In genomic region chr6:131292991-131293788, GRCm38 (mm10) we compare ENCODE assay signal across 8 mouse cellular contexts. TPM values are rescaled to one million over a fixed set of nuclear protein-coding genes. Genes with fewer than 3 reads are reported as not detected.
DNase-seq lines count a peak whose midpoint lies in the region; ATAC-seq lines count a peak whose summit lies in the region.

TSS of gene Magohb (minus strand) at chr6:131293244.

- peak within 1 kb of the TSS; percentile 84 for H3K27ac ChIP-seq in intestine, embryonic 16.5 days (ENCODE audit: low read length)

- no peaks in the 10 kb centered on the region for H3K9me3 ChIP-seq in intestine, embryonic 16.5 days (ENCODE audit: control insufficient read depth, low read length)

- H3K4me1 ChIP-seq in intestine, embryonic 16.5 days (ENCODE audit: control insufficient read depth, insufficient read depth, low read length) = peaks cover 5% of the 10 kb centered on the region

- H3K27me3 ChIP-seq in intestine, embryonic 16.5 days (replicated peaks; ENCODE audit: control insufficient read depth, insufficient read depth, low read length) = no peaks in the 10 kb centered on the region

- peak within 1 kb of the TSS; percentile 62 for H3K9ac ChIP-seq in intestine, embryonic 16.5 days (ENCODE audit: low read depth, low read length)

- intact Hi-C loops in left cerebral cortex, postnatal 25 days (cut with DNase I) = loop anchor here (5.0 to 10.0 kb wide), 3 partner anchors 59 to 1718 kb away; partner anchors contain the start of genes Klre1 and Styk1

- H3K4me2 ChIP-seq in intestine, embryonic 16.5 days (ENCODE audit: low read depth, low read length) = peak within 1 kb of the TSS; percentile 68

- peak; percentile 94 for DNase-seq in adrenal gland, postnatal 10 days
- peak; percentile 83 for DNase-seq in embryo, embryonic 9.5 days (ENCODE audit: extremely low spot score)
- peak; percentile 83 to 85 for DNase-seq in gastrocnemius, postnatal 4 days (ENCODE audit: low spot score in 2 of 2)
- DNase-seq in left cerebral cortex, postnatal 25 days (ENCODE audit: low spot score in 2 of 2) = peak; percentile 82 to 86
- peak; percentile 90 for DNase-seq in mesoderm, embryonic 11.5 days (ENCODE audit: low read depth, low spot score)
- peak; percentile 83 for DNase-seq in right cerebral cortex, postnatal 25 days
- peak; percentile 82 to 84 for DNase-seq in urinary bladder, postnatal 36 days (ENCODE audit: low spot score in 2 of 2)

- 2% methylated on average over 51 of the region's 51 CpGs for whole genome bisulfite sequencing in intestine, embryonic 16.5 days

- peak; percentile 52 for ATAC-seq in intestine, embryonic 16.5 days

- no peaks in the 10 kb centered on the region for H3K36me3 ChIP-seq in intestine, embryonic 16.5 days (ENCODE audit: control insufficient read depth, insufficient read depth, low read length)

- peak within 1 kb of the TSS; percentile 65 for H3K4me3 ChIP-seq in intestine, embryonic 16.5 days (ENCODE audit: low read length)

RNA-seq across cellular contexts. Expression of gene Magohb, which starts in this region (rescaled TPM):
- total RNA-seq in adrenal gland, postnatal 10 days (2021) = 10 to 100 TPM; 13.5 to 16.7 TPM
- total RNA-seq in gastrocnemius, postnatal 4 days (2021) = 10 to 100 TPM; 11.9 to 12.5 TPM
- 46.1 and 48.2 TPM in 2 replicates for polyA plus RNA-seq in intestine, embryonic 16.5 days (2015; fragmentation: Nextera tagmentation; extraction: Ambion mirVana)
- 1 to 10 TPM; 6.1 to 8.5 TPM for total RNA-seq in left cerebral cortex, postnatal 25 days (2021)

Comparison
In these comparisons a context has a peak if more than half of its experiments do, and no peak if none do; other contexts are left out.
1. Peak in every context shown above with its lines: DNase-seq, ATAC-seq, H3K4me3 ChIP-seq and H3K27ac ChIP-seq.